Mouse (Mus musculus) erythroblast, adult 5-6 weeks (primary cell): ENCODE results near the gene Samd4b. TPM values are rescaled to one million over a fixed set of nuclear protein-coding genes. Genes with fewer than 3 reads are reported as not detected.
"Not testable (repeated sequence)": the region's sequence is repeated elsewhere in the genome, so short reads cannot be mapped to it uniquely, and the experiment has no call there.

Experiments used
- ATAC-seq: replicated peaks from 2 replicates; pipeline ENCODE4 v1.8.0; 2016; ENCODE audit warnings: moderate number of reproducible peaks, mild to moderate bottlenecking, moderate TSS enrichment, inconsistent platforms; ENCODE audit not compliant: poor library complexity, low FRiP score, severe bottlenecking
- total RNA-seq, 2 experiments: library from RNA; stranded (forward) in 1 of 2; stranded (reverse) in 1 of 2; fragments of 150-400 nt in 1 of 2; fragments of 200-764, 138-1000 nt in 1 of 2; gene quantifications; 2 replicates each; pipeline versions ENCODE4 v1.2.3 to v1.2.4; 2015 to 2017; ENCODE audit warnings: low replicate concordance in 2 of 2

Gene Samd4b
- total RNA-seq (2015; ENCODE audit: low replicate concordance) (7.3 and 11.9 TPM in 2 replicates), total RNA-seq (2017; ENCODE audit: low replicate concordance) (3.1 and 4.8 TPM in 2 replicates)

DNA sequence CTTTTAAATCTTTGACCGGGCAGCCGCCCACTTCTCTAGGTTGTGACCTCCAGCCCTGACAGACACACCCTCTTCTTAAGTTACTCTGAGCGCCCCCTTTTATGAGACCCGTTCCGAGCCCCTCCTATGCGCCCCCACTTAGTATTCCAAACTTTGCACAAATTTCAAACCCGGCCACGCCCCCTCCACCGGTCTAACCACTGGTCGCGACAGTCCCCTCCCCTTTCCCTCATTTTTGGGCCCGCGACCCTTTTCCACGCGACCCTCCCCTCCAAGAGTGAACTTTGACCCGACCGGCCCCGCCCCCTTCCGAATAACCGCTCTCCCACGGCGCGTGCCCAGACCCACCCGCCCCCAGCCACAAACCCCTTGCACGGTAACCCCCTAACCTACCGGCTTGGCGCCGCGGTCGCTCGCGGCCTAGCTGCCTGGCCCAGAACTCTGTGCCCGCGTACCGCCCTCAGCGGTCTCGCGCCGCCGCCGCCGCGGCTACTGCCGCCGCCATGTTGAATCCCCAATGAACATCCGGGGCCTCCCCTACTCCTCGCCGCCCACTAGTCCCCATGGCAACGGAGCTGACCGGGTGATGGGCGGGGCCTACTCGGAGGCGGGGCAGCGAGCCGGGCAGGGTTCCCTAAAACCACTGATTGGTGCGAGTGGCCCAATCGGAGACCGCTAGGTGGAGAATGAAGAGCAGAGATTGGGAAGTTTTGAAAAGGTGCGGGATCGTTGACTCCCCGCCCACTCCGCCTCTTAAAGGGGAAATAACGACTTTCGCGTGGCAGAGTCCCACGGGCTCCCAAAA lies at the start of gene Samd4b, which contains the start of gene Pak4:
Gene Samd4b, minus strand, starts transcription at position 503 of the 805 bp plus-strand sequence.
Gene Pak4, minus strand, starts transcription at position 544 of the 805 bp plus-strand sequence.
- peak; percentile 90 for ATAC-seq

GRCm38 (mm10) chr7:28647016-28647415 lies 49.1 kb upstream of the Samd4b start:
- no peak for ATAC-seq

DNA sequence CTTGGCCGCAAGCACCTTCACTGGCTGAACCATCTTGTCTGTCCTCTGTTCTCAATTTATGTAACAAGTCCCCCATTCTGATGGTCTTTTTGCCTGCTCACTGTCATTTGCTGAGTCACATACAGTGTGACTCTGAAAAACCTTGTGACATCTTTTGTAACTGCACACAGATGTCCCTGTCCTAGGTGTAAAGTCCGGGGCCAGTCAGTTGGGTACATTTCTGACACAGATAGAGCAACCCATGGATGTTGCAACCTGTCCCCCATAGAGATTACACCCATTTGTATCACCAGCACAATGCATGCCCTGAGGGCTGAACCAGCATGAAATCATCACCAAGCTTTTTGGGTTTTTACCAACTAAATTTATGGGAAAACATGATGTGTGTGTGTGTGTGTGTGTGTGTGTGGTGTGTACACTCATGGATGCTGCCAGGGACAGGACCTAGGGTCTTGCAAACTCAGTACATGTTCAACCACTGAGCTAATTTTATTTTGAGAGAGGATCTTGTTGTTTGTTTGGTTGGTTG lies 48.1 kb upstream of the Samd4b start:
- no peak for ATAC-seq

- no peak for ATAC-seq
Measured at GRCm38 (mm10) chr7:28645366-28645765, 47.4 kb upstream of the Samd4b start.

- no peak for ATAC-seq
Measured at GRCm38 (mm10) chr7:28641546-28641945, 43.6 kb upstream of the Samd4b start.

DNA sequence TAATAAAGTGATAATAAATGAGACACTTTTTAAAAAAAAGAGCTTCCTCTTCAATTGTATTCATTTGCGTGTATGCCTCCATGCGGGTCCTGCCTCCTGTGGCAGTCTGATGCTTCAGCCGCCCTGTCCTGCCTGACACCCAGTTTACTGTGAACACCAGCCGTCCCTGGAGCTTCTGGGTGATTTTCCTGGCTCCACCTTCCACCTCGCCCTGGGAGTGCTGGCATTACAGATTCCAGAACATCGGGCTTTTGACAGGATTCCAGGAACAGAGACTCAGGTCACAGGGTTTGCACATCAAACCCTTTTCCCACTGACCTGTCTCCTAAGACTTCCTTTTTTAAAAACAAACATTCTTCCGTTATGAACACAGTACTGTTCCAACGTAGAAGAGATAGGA lies 39.6 kb upstream of the Samd4b start:
- ATAC-seq, result no peak

- no peak for ATAC-seq
Measured at GRCm38 (mm10) chr7:28634128-28634527, 36.2 kb upstream of the Samd4b start.

DNA sequence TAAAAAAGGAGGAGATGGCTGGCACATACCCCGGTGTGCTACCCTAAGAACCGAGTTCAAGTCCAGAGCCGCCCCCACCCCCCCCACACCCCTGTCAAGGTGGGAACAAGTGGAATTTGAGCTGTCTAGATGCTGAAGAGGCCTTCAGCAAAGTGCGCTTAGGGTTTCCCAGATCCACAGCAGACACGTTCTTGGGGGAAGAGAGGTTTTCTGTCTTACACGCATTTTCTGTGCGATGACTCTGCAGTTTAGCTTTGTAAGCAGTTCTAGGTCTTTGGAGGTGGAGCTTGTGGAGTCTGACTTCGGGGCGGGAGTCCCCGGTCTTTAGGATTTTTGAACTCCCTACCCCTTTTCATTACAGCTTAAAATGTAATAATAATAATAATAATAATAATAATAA lies 33.1 kb upstream of the Samd4b start, which contains the start of gene Acp7:
Gene Acp7, minus strand, starts transcription at position 260 of the 400 bp plus-strand sequence.
- ATAC-seq, result no peak

DNA sequence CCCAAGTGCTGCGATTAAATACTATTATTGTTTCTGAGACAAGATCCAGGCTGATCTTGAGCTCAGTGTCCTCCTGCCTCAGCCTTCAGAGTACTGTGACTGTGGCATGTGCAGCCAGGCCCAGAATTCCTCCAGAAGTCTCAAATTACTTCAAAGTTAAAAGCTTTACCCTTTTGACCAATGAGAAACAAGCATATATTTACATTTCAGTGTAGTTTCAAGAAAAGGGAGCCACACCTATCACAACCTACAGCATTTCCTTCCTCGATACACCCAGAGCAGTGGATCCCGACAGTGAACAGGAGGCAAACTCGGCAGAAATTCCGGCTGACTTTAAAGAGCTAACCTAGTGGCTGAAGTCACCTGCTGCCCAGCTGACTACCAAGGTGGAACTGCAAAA lies 26.8 kb upstream of the Samd4b start:
- ATAC-seq, result no peak

GRCm38 (mm10) chr7:28619098-28619715 lies 21.3 kb upstream of the Samd4b start:
- no peak for ATAC-seq

GRCm38 (mm10) chr7:28605951-28606350 lies 8.0 kb upstream of the Samd4b start:
- no peak for ATAC-seq

DNA sequence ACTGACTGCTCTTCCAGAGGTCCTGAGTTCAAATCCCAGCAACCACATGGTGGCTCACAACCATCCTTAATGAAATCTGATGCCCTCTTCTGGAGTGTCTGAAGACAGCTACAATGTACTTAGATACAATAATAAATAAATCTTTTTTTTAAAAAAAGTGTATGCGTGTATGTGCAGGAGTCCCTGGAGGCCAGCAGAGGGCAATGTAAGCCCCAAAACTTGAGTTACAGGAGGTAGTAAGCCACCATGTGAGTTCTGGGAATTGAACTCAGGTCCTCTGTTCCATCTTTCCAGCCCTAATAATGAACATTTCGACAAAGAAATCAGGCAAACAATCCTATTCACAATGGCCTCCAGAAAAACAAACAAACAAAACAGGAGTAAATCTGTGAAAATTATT lies 5.8 kb upstream of the Samd4b start:
- ATAC-seq, result not testable (repeated sequence)

DNA sequence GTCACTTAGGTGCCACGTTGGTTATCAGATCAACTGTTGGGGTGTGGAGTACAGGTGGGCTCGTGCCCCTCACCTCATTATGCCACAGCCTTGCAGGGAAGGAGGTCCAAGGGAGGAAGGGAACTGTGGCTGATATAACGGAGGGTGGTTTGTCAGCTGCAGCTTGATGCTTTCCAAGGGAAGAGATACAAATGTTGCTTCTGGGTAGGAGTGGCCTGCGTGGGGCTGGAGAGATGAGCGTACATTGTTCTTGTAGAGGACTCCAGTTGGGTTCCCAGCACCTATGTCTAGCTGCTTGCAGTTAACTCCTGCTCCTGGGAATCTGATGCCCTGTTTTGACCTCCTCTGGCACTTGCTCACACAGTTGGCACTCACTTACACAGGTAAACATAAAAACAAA lies 5.2 kb upstream of the Samd4b start:
- no peak for ATAC-seq

DNA sequence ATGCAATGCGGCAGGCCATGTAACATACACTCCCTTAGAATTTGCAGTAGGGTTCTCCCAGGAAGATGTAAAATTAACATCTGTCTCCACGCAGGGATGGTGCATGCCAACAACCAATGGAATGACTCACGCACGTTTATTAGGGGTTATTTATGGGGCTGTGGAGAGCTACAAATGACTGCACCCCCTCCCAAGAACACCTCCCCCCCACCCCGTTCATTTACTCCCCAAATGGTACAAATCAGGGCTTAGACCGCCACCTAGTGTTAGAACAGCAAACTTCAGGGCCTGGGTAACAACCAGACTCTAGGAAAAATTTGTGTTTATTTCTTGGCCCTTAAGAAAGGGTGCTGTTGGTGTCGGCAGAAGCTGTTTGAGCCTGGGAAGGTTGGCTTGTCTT lies 3.7 kb upstream of the Samd4b start:
- no peak for ATAC-seq

- no peak for ATAC-seq
Measured at GRCm38 (mm10) chr7:28601029-28601428, 3.1 kb upstream of the Samd4b start.

- no peak for ATAC-seq
Measured at GRCm38 (mm10) chr7:28598951-28599350, 1.0 kb upstream of the Samd4b start.

- ATAC-seq, result no peak
Measured at GRCm38 (mm10) chr7:28597277-28597570, 720 bp downstream of the Samd4b start.

DNA sequence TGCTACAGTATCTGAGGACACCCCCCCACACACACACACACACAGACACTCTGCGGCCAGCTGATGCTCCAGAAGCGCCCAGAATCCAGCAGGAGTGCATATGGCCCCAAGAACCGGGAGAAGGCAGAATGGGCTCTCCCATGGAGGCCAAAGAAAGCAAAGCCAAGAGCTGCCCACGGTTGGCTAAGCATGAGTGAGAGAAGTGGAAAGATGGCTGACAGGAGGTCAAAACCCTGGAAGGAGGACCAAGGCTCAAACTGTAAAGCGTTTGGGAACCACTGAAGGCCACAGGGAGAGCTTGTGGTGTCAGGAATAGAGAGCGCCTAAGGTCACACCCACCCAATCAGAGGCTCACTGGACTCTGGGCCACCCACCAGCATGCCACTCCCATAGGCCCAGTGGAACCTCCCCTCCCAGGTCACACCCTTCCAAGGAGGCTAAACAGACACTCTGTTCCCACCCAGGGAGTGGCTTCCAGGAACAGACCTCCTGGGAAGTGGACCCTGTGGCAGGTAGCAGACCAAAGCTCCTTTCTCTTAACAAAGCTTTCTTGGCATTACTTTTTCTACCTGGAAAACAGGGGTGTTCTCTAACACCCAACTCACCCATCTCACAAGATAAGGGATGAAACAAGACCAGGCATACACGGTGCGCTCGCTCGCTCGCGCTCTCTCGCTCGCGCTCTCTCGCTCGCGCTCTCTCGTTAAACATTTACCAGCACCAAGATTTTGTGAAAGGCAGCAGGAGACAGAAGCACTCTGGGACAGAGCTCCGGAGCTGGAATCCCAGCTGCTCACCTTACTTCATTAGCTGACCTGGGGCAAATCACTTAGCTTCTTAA lies 1.3 kb downstream of the Samd4b start:
- peak; percentile 84 for ATAC-seq

DNA sequence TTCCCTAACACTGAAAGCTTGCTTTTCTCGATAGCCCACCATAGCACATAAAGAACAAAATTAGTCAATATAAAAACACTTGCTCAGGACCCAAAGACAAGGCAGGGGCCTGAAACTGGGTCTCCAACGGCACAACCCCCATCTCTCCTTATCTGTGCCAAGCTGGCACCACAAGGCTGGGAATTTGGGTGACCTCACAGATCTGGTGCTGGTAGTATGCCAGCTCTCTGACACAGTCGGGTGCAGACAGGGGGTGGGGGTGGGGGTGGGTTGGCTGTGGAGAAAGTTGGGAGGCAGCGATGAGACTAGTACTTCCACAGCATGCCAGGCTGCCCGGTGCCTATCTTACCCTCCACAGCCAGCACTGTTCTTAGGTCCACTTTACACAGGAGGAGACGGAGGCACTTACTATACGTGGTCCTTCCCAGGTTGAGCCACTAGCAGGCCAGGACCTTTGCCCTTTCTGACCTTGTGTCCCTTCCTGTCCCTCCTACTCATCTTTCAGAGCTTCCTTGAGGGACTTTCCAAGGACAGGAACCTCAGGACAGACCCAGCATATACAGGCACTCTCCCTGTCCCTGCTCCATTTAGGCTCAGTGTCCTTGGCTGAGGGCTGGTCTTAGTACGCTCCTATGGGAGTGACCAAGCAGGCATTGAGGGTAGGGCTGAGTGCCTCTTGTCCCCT lies 2.1 kb downstream of the Samd4b start:
- no peak for ATAC-seq
